Comparison of ENCODE assay signal across 8 mouse cellular contexts in the genomic region with DNA sequence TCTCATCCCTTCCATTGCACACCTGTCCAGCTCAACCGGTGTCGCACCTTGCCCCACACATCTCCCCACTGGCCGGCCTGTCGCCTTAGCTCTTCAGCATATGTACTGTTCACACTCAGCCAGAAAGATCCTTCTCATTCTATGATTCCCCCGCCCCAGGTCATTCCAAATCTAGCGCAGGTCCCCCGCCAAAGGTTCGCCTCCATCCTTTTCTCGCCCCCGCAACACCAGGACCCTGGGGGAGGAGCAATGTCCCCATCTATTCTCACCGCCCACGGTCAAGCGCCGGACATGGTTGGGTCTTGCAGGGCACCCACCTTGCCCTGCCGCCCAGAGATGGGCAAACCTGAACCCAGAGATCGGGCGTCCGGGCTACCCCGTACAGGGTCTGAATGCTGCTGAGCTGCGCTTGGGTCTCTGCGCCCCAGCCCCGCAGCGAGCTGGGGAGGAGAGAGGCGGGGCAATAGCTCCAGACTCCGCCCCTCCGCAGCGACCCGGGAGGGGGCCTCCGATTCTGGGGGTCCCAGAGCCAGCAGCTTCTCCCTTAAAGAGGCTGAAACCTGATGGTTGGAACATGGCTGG. TPM values are rescaled to one million over a fixed set of nuclear protein-coding genes. Genes with fewer than 3 reads are reported as not detected.
DNase-seq lines count a peak whose midpoint lies in the region; ATAC-seq and TF ChIP-seq lines count a peak whose summit lies in the region.

A gene (minus strand): TSS at position 448 of the 582 bp plus-strand sequence.

- H3K27ac ChIP-seq in layer of hippocampus, adult 2 months, result no peak within 1 kb of the TSS
- H3K27ac ChIP-seq in bone marrow macrophage, adult 2 months (ENCODE audit: insufficient read depth, low read depth, low read length), result no peak within 1 kb of the TSS
- no peak within 1 kb of the TSS for H3K27ac ChIP-seq in limb, embryonic 14.5 days (replicated peaks; ENCODE audit: low read depth, low read length)
- H3K27ac ChIP-seq in stomach, embryonic 14.5 days (ENCODE audit: low read length), result no peak within 1 kb of the TSS

- no peak for DNase-seq in layer of hippocampus, adult 2 months (ENCODE audit: low spot score in 2 of 2)
- no peak for DNase-seq in layer of hippocampus, adult 11-12 months (ENCODE audit: low spot score)
- DNase-seq in limb, embryonic 14.5 days (ENCODE audit: low spot score), result no peak
- no peak for DNase-seq in gastrocnemius, postnatal 25 days
- DNase-seq in spleen, postnatal 4 days (ENCODE audit: low spot score in 2 of 2), result no peak

- H3K4me2 ChIP-seq in limb, embryonic 14.5 days (replicated peaks; ENCODE audit: low read depth, low read length, severe bottlenecking), result peak within 1 kb of the TSS; percentile 58
- H3K4me2 ChIP-seq in stomach, embryonic 14.5 days (replicated peaks; ENCODE audit: low read depth, low read length), result peak within 1 kb of the TSS; percentile 69

- peak; percentile 22 for ATAC-seq in granulocyte monocyte progenitor cell, adult 5-6 weeks (replicated peaks; ENCODE audit: poor library complexity, severe bottlenecking)
- ATAC-seq in limb, embryonic 14.5 days (ENCODE audit: low FRiP score, low read depth), result no peak
- ATAC-seq in stomach, embryonic 14.5 days (ENCODE audit: insufficient number of reproducible peaks, insufficient read depth, low FRiP score, low read depth), result no peak; the same call in 1 of the 2 replicates

- no peaks in the 10 kb centered on the region for H3K9me3 ChIP-seq in limb, embryonic 14.5 days (ENCODE audit: control insufficient read depth, low read length)
- no peaks in the 10 kb centered on the region for H3K9me3 ChIP-seq in stomach, embryonic 14.5 days (ENCODE audit: control insufficient read depth, low read depth, low read length)

- peak within 1 kb of the TSS; percentile 51 for H3K9ac ChIP-seq in limb, embryonic 14.5 days (ENCODE audit: low read depth, low read length, severe bottlenecking)
- H3K9ac ChIP-seq in stomach, embryonic 14.5 days (replicated peaks; ENCODE audit: low read depth, low read length), result peak within 1 kb of the TSS; percentile 33; the same call in 1 of the 2 replicates

- peak within 1 kb of the TSS; percentile 28 for H3K4me3 ChIP-seq in layer of hippocampus, adult 2 months
- H3K4me3 ChIP-seq in bone marrow macrophage, adult 2 months (ENCODE audit: insufficient read depth, low read length), result peak within 1 kb of the TSS; percentile 3; the same call in 1 of the 2 replicates
- peak within 1 kb of the TSS; percentile 29 for H3K4me3 ChIP-seq in limb, embryonic 14.5 days (replicated peaks; ENCODE audit: low read length)
- peak within 1 kb of the TSS; percentile 34 for H3K4me3 ChIP-seq in stomach, embryonic 14.5 days (ENCODE audit: low read depth, low read length)

- WGBS in limb, embryonic 14.5 days, result 3% methylated on average over 29 of the region's 29 CpGs
- 1% methylated on average over 29 of the region's 29 CpGs for WGBS in stomach, embryonic 14.5 days

- no peaks in the 10 kb centered on the region for H3K36me3 ChIP-seq in limb, embryonic 14.5 days (ENCODE audit: control insufficient read depth, insufficient read depth, low read length)
- H3K36me3 ChIP-seq in stomach, embryonic 14.5 days (ENCODE audit: control insufficient read depth, insufficient read depth, low read length), result no peaks in the 10 kb centered on the region

- peaks cover 6% of the 10 kb centered on the region for H3K4me1 ChIP-seq in bone marrow macrophage, adult 2 months (ENCODE audit: control insufficient read depth, insufficient read depth, low read length)
- peaks cover 3% of the 10 kb centered on the region; the same call in 1 of the 2 replicates for H3K4me1 ChIP-seq in limb, embryonic 14.5 days (ENCODE audit: control insufficient read depth, insufficient read depth, low read length)
- peaks cover 8% of the 10 kb centered on the region; the same call in 1 of the 2 replicates for H3K4me1 ChIP-seq in stomach, embryonic 14.5 days (ENCODE audit: control insufficient read depth, insufficient read depth, low read length)

- peaks cover 25% of the 10 kb centered on the region for H3K27me3 ChIP-seq in limb, embryonic 14.5 days (ENCODE audit: control insufficient read depth, insufficient read depth, low read length)
- H3K27me3 ChIP-seq in stomach, embryonic 14.5 days (ENCODE audit: control insufficient read depth, insufficient read depth, low read length), result peaks cover 16% of the 10 kb centered on the region

- TF ChIP-seq CTCF in layer of hippocampus, adult 2 months (conservative IDR thresholded peaks at IDR 0.05), result no peak
- TF ChIP-seq CTCF in bone marrow macrophage, adult 2 months (IDR thresholded peaks at IDR 0.05; ENCODE audit: low read depth, low read length), result no peak

- TF ChIP-seq POLR2A in bone marrow macrophage, adult 2 months (IDR thresholded peaks at IDR 0.05; ENCODE audit: borderline replicate concordance, low read depth, low read length), result no peak
- TF ChIP-seq POLR2A in limb, embryonic 14.5 days (IDR thresholded peaks at IDR 0.05; ENCODE audit: borderline replicate concordance, extremely low read depth, insufficient read depth, insufficient read length), result no peak

RNA-seq across cellular contexts. Expression of the gene that starts here (rescaled TPM):
- total RNA-seq in layer of hippocampus, adult 2 months (2021), result 10 to 100 TPM in 1 of 2 experiments, 1 to 10 TPM in 1; 8.6 to 11.6 TPM
- 0.87 TPM in 1 of 2 replicates, not detected in the other for polyA plus RNA-seq in bone marrow macrophage, adult 2 months (2012; ENCODE audit: insufficient read depth, insufficient read length, missing spikeins)
- total RNA-seq in granulocyte monocyte progenitor cell, adult 5-6 weeks (2014; fragmentation: Nextera tagmentation), result 0.75 and 1.5 TPM in 2 replicates
- total RNA-seq in granulocyte monocyte progenitor cell, adult 5-6 weeks (2017), result not detected in 2 replicates
- 1.7 and 2.7 TPM in 2 replicates for polyA plus RNA-seq in limb, embryonic 14.5 days (2012; rRNA removed)
- 3.2 and 3.6 TPM in 2 replicates for polyA plus RNA-seq in limb, embryonic 14.5 days (2014; fragmentation: Nextera tagmentation; extraction: Ambion mirVana)
- 4.2 and 5.9 TPM in 2 replicates for polyA plus RNA-seq in stomach, embryonic 14.5 days (2014; fragmentation: Nextera tagmentation; extraction: Ambion mirVana)
- total RNA-seq in gastrocnemius, postnatal 25 days (2021), result not detected
